Mouse (Mus musculus): Measurements from ENCODE around the gene Ccr9.

GRCm38 (mm10) chr9:123805241-123805640 is 127.0 kb downstream of the Ccr9 start:
- TF ChIP-seq POLR2A (IDR thresholded peaks at IDR 0.05; ENCODE audit: control insufficient read depth in 1 of 2, insufficient read depth in 1 of 2, low read depth in 1 of 2, low read length in 2 of 2, poor library complexity in 1 of 2) = no peak
- no peak for TF ChIP-seq ZNF384 (IDR thresholded peaks at IDR 0.05; ENCODE audit: low read depth, low read length)
- no peak for TF ChIP-seq CHD2 (IDR thresholded peaks at IDR 0.05; ENCODE audit: low read length)
- TF ChIP-seq JUND (IDR thresholded peaks at IDR 0.05; ENCODE audit: low read depth, low read length) = no peak
- TF ChIP-seq MAFK (IDR thresholded peaks at IDR 0.05; ENCODE audit: borderline replicate concordance, low read depth, low read length) = no peak
- TF ChIP-seq USF1 (IDR thresholded peaks at IDR 0.05; ENCODE audit: low read depth, low read length) = no peak
- TF ChIP-seq CTCF (IDR thresholded peaks at IDR 0.05 in 2 of 3, conservative IDR thresholded peaks at IDR 0.05 in 1 of 3; ENCODE audit: control insufficient read depth in 1 of 3, insufficient read depth in 1 of 3, low read depth in 2 of 3, low read length in 3 of 3, poor library complexity in 1 of 3, severe bottlenecking in 1 of 3) = no peak
- no peak for TF ChIP-seq USF2 (IDR thresholded peaks at IDR 0.05; ENCODE audit: borderline replicate concordance in 1 of 2, insufficient read depth in 1 of 2, low read depth in 1 of 2, low read length in 2 of 2)
- no peak for TF ChIP-seq MXI1 (IDR thresholded peaks at IDR 0.05; ENCODE audit: low read depth, low read length)
- no peak for TF ChIP-seq ETS1 (IDR thresholded peaks at IDR 0.05; ENCODE audit: low read depth, low read length)
- no peak for TF ChIP-seq TCF12 (IDR thresholded peaks at IDR 0.05; ENCODE audit: low read depth, low read length)
